Mouse (Mus musculus) hindbrain, embryonic 13.5 days (tissue): ENCODE results near the gene Gemin5. TPM values are rescaled to one million over a fixed set of nuclear protein-coding genes. Genes with fewer than 3 reads are reported as not detected.
"Not testable (repeated sequence)": the region's sequence is repeated elsewhere in the genome, so short reads cannot be mapped to it uniquely, and the experiment has no call there.

Source experiments
- ATAC-seq: fragments of 200-750 bp; cut with Nextera tagmentation; 2 replicates; pipeline ENCODE4 v1.8.0; 2017; ENCODE audit warnings: moderate TSS enrichment; ENCODE audit not compliant: low FRiP score
- H3K27ac ChIP-seq: fragments of 300-500 bp; sonication (generic); 2 replicates; pipeline ENCODE4 v1.5.1; 2015; ENCODE audit warnings: inconsistent platforms, mild to moderate bottlenecking, moderate library complexity
- H3K27me3 ChIP-seq: fragments of 300-500 bp; sonication (generic); 2 replicates; pipeline ENCODE4 v1.6.1; 2015; ENCODE audit warnings: mild to moderate bottlenecking, inconsistent platforms
- H3K36me3 ChIP-seq: fragments of 300-500 bp; sonication (generic); 2 replicates; pipeline ENCODE4 v1.6.1; 2015; ENCODE audit warnings: mild to moderate bottlenecking, inconsistent platforms
- H3K4me1 ChIP-seq: fragments of 300-500 bp; sonication (generic); replicated peaks from 2 replicates; pipeline ENCODE4 v1.6.1; 2015; ENCODE audit warnings: inconsistent platforms
- H3K4me2 ChIP-seq: fragments of 300-500 bp; sonication (generic); 2 replicates; pipeline ENCODE4 v1.6.1; 2015; ENCODE audit warnings: inconsistent platforms, mild to moderate bottlenecking, moderate library complexity
- H3K4me3 ChIP-seq: fragments of 300-500 bp; sonication (generic); 2 replicates; pipeline ENCODE4 v1.5.1; 2015; ENCODE audit warnings: mild to moderate bottlenecking, inconsistent platforms
- H3K9ac ChIP-seq: fragments of 300-500 bp; sonication (generic); 2 replicates; pipeline ENCODE4 v1.6.1; 2015; ENCODE audit warnings: mild to moderate bottlenecking, inconsistent platforms
- H3K9me3 ChIP-seq: fragments of 300-500 bp; sonication (generic); 2 replicates; pipeline ENCODE4 v1.6.1; 2016; ENCODE audit warnings: inconsistent platforms
- WGBS: fragments of 180-500 bp; shearing (Covaris S2); methylation state at CpG from one replicate; pipeline ENCODE4 v1.1.7; 2015; 5-methylcytosine and 5-hydroxymethylcytosine counted together
- polyA plus RNA-seq: library from polyadenylated mRNA; unstranded; fragments of >200 nt; fragmentation: Nextera tagmentation; extraction: Ambion mirVana; gene quantifications from 2 replicates; pipeline ENCODE4 v1.2.1, GENCODE M21; 2015

Gemin5 gene
- polyA plus RNA-seq, 1 experiment from 2014 or later, result 17.0 TPM

GRCm38 (mm10) chr11:58199229-58200037, 31.1 kb upstream of the Gemin5 start, which contains the start of the genes Igtp and Irgm2:
Gene Igtp, plus strand, starts transcription at chr11:58199556.
Gene Irgm2, plus strand, starts transcription at chr11:58199618.
- H3K4me2 ChIP-seq, result peak within 1 kb of the TSS; percentile 58
- peak within 1 kb of the TSS; percentile 42 for H3K4me3 ChIP-seq
- H3K27me3 ChIP-seq, H3K36me3 ChIP-seq, H3K27ac ChIP-seq, H3K4me1 ChIP-seq, H3K9me3 ChIP-seq, ATAC-seq: not testable (repeated sequence)
- H3K9ac ChIP-seq, result peak within 1 kb of the TSS; percentile 46; the same call in 1 of the 2 replicates
- WGBS, result 6% methylated on average over 14 of the region's 15 CpGs

- 89% methylated on average over 4 of the region's 4 CpGs for WGBS
- no peak overlapping the region for H3K27ac ChIP-seq
- ATAC-seq, result no peak
- H3K4me1 ChIP-seq, result peaks cover 4% of the 10 kb centered on the region; the same call in 1 of the 2 replicates
- H3K9me3 ChIP-seq, result no peaks in the 10 kb centered on the region
- H3K9ac ChIP-seq, result no peak overlapping the region
- no peaks in the 10 kb centered on the region for H3K27me3 ChIP-seq
- H3K4me3 ChIP-seq, result no peak overlapping the region
- peak overlapping the region; percentile 58 for H3K4me2 ChIP-seq
- H3K36me3 ChIP-seq, result no peaks in the 10 kb centered on the region
These were observed 30.3 kb upstream of the Gemin5 start for GRCm38 (mm10) chr11:58198663-58199062.

GRCm38 (mm10) chr11:58193860-58194520, 25.7 kb upstream of the Gemin5 start:
- H3K27ac ChIP-seq, result no peak overlapping the region
- no peaks in the 10 kb centered on the region for H3K27me3 ChIP-seq
- no peaks in the 10 kb centered on the region for H3K36me3 ChIP-seq
- H3K9ac ChIP-seq, result no peak overlapping the region
- H3K4me3 ChIP-seq, result no peak overlapping the region
- no peak for ATAC-seq
- 52% methylated on average over 4 of the region's 4 CpGs for WGBS
- H3K4me2 ChIP-seq, result no peak overlapping the region
- H3K4me1 ChIP-seq, result 0 out of 2 replicates have a peak, but pooled peaks cover under 1% of the 10 kb centered on the region
- H3K9me3 ChIP-seq, result no peaks in the 10 kb centered on the region

DNA sequence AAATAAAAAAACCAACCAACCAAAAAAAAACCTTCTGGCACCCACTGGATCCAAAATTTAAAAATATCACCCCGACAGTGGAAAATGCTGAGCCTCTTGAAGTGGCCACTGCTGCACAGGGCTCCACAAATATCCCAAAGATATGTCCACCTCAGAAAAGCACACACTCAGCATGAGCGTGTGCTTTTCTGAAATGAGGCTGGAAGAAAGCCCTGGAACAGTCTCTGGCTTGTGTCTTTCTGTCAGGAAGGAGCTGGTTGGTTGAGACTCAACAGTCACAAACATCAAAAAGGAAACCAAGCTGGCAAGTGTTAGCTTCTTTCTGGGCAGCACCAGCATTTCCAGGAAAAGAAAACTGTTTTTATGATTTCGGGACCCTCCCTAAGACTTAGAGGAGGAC, 25.0 kb upstream of the Gemin5 start:
- Histone ChIP-seq H3K27ac (no peak overlapping the region), H3K27me3 (no peaks in the 10 kb centered on the region), H3K4me3 (no peak overlapping the region), H3K4me1 (no peaks in the 10 kb centered on the region), H3K4me2 (no peak overlapping the region), H3K36me3 (no peaks in the 10 kb centered on the region), H3K9me3 (no peaks in the 10 kb centered on the region), H3K9ac (no peak overlapping the region)
- ATAC-seq, result no peak
- 85% methylated on average over 3 of the region's 3 CpGs for WGBS

DNA sequence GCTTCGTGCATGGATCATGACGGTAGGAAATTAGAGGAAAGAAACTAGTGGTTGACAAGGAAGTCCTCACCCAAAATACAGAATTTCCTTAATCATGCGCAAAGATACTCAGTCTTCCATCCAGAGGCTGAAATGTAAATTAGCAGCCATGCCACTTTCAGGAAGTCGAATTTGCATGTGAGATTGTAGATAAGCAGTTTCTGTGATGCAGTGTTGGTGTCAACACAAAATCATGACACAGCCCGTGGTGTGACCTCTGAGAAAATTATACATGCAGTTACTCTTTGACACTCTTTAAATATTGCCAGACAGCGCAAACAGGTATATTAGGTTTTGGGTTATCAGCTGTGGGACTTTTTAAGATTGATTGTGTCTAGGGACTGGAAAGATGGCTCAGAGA, 21.3 kb upstream of the Gemin5 start:
- WGBS, result 94% methylated on average over 6 of the region's 6 CpGs
- Histone ChIP-seq H3K9ac (no peak overlapping the region), H3K27me3 (no peaks in the 10 kb centered on the region), H3K4me3 (no peak overlapping the region), H3K4me2 (no peak overlapping the region), H3K27ac (no peak overlapping the region), H3K9me3 (no peaks in the 10 kb centered on the region), H3K36me3 (no peaks in the 10 kb centered on the region), H3K4me1 (no peaks in the 10 kb centered on the region)
- no peak for ATAC-seq

GRCm38 (mm10) chr11:58183579-58183978, 15.2 kb upstream of the Gemin5 start:
- Histone ChIP-seq H3K27me3 (no peaks in the 10 kb centered on the region), H3K4me1 (no peaks in the 10 kb centered on the region), H3K4me2 (no peak overlapping the region), H3K9me3 (no peaks in the 10 kb centered on the region), H3K9ac (no peak overlapping the region), H3K36me3 (peaks cover 17% of the 10 kb centered on the region), H3K4me3 (no peak overlapping the region), H3K27ac (no peak overlapping the region)
- WGBS, result 92% methylated on average over 3 of the region's 3 CpGs
- no peak for ATAC-seq

DNA sequence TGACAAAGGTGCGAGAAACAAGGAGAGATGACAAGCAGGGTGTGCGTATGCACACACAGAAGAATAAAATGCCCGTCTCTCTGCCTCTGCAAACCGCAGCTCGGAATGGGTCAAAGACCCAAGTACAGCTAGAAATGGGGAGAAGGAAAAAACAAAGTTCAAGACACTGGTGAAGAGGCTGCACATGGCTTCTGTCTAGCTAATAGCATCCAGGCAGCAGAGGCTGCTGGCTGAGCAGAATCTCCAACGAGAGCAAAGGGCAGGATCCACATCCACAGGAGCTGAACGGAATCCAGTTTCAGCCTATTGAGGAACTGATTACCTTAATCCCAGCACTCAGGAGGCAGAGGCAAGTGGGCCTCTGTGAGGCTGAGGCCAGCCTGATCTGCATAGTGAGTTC, 12.4 kb upstream of the Gemin5 start:
- Histone ChIP-seq H3K4me3 (no peak overlapping the region), H3K9ac (no peak overlapping the region), H3K36me3 (peaks cover 45% of the 10 kb centered on the region), H3K27ac (no peak overlapping the region), H3K4me2 (no peak overlapping the region), H3K9me3 (no peaks in the 10 kb centered on the region), H3K27me3 (no peaks in the 10 kb centered on the region), H3K4me1 (no peaks in the 10 kb centered on the region)
- WGBS, result 93% methylated on average over 7 of the region's 7 CpGs
- ATAC-seq, result no peak

DNA sequence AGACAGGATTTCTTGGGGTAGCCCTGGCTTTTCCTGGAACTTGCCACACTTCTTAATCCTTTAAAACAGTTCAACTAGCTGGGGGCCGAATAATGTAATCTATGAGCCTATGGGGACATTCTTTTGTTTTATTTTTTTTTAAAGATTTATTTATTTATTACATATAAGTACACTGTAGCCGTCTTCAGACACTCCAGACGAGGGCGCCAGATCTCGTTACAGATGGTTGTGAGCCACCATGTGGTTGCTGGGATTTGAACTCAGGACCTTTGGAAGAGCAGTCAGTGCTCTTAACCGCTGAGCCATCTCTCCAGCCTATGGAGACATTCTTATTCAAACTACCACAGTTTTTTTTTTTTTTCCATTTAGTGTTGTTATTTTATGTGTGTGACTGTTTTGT, 11.6 kb upstream of the Gemin5 start:
- not testable (repeated sequence) for H3K27ac ChIP-seq, H3K9me3 ChIP-seq, H3K4me2 ChIP-seq, H3K27me3 ChIP-seq, H3K4me3 ChIP-seq, H3K9ac ChIP-seq, ATAC-seq, H3K4me1 ChIP-seq
- 94% methylated on average over 6 of the region's 6 CpGs for WGBS
- peaks cover 53% of the 10 kb centered on the region for H3K36me3 ChIP-seq

DNA sequence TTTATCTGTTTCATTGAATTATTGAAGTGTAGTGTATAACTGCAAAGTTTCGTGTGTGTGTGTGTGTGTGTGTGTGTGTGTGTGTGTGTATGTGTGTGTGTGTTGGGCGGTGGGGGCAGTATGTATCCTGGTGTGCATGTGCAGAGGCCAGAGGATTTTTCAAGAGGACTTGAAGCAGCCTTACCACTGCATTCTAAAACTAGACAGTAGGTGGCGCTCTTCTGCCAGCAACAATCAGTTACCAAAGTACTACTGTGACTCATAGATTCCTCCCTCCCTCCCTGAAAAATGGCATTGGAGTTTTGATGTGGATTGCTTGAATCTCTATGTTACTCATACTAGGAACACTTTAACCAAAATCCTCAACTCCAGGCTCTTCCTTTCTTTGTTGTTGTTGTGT, 11.2 kb upstream of the Gemin5 start:
- H3K4me2 ChIP-seq, result no peak overlapping the region
- no peaks in the 10 kb centered on the region for H3K27me3 ChIP-seq
- no peaks in the 10 kb centered on the region for H3K4me1 ChIP-seq
- WGBS, result 23% methylated on average over 3 of the region's 3 CpGs
- no peak for ATAC-seq
- H3K27ac ChIP-seq, result no peak overlapping the region
- no peak overlapping the region for H3K9ac ChIP-seq
- no peaks in the 10 kb centered on the region for H3K9me3 ChIP-seq
- peaks cover 56% of the 10 kb centered on the region for H3K36me3 ChIP-seq
- H3K4me3 ChIP-seq, result no peak overlapping the region

DNA sequence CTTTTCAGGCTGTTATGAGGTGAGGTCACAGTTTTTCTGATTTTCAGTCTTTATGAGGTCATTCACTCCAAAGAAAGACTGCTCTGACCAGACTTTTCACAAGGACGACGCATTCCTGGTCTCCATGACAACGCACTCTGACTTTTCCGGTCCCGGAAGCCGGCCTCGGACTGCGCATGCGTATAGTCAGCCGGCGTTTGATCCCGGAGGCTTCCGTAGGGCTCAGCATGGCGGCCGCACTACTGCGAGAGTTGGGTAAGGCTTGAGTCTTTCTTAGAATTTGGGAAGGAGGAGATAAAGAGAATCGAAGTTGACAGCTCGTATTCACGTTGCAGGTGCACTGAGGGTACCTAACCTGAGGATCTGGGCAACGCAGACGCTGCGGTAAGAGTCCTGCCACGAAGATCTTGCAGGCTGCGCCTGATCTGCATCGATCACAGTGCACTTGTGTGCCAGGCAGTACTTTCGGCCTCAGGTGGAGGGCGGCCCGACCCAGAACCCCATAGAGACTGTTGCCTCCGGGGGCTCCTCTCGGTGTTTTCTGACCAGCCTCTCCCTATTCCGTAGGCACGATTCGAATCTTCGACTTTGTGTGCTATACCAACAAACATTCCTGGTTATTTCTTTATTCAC, 3.2 kb upstream of the Gemin5 start, which contains the start of gene Mrpl22:
TSS of gene Mrpl22 (plus strand) at position 203 of the 633 bp plus-strand sequence.
- ATAC-seq, result peak; percentile 81
- Histone ChIP-seq H3K27ac (peak within 1 kb of the TSS; percentile 78), H3K4me1 (peaks cover 26% of the 10 kb centered on the region), H3K9ac (peak within 1 kb of the TSS; percentile 82), H3K4me2 (peak within 1 kb of the TSS; percentile 86), H3K9me3 (no peaks in the 10 kb centered on the region), H3K4me3 (peak within 1 kb of the TSS; percentile 79), H3K27me3 (no peaks in the 10 kb centered on the region), H3K36me3 (peaks cover 34% of the 10 kb centered on the region)
- 1% methylated on average over 34 of the region's 34 CpGs for WGBS

GRCm38 (mm10) chr11:58169666-58170065, 1.3 kb upstream of the Gemin5 start:
- H3K36me3 ChIP-seq, result peaks cover 35% of the 10 kb centered on the region
- peaks cover 26% of the 10 kb centered on the region for H3K4me1 ChIP-seq
- H3K4me3 ChIP-seq, result no peak overlapping the region
- H3K4me2 ChIP-seq, result no peak overlapping the region
- no peak overlapping the region for H3K9ac ChIP-seq
- no peak for ATAC-seq
- no peaks in the 10 kb centered on the region for H3K27me3 ChIP-seq
- H3K27ac ChIP-seq, result no peak overlapping the region
- WGBS, result 86% methylated on average over 4 of the region's 4 CpGs
- H3K9me3 ChIP-seq, result no peaks in the 10 kb centered on the region; the same call in 1 of the 2 replicates

DNA sequence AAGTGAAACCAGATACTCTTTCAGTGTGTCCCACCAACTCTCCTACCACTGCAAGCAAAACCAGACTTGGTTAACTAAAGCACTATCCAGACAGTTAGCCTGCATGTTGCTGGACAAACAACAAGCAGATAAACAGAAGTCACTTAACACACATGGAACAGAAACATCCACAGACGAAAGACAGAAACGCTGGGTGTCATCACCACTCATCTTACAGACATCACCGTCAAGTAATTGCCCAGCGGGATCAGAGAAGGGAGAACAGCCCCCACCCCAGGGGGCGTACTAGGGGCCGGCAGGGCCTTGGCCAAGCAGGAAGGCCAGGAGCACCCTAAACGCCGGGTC, 545 bp downstream of the Gemin5 start:
- H3K4me3 ChIP-seq, result peak overlapping the region; percentile 77
- H3K9ac ChIP-seq, result peak overlapping the region; percentile 83
- peaks cover 22% of the 10 kb centered on the region for H3K4me1 ChIP-seq
- H3K36me3 ChIP-seq, result peaks cover 37% of the 10 kb centered on the region
- H3K27me3 ChIP-seq, result no peaks in the 10 kb centered on the region
- no peak for ATAC-seq
- H3K4me2 ChIP-seq, result peak overlapping the region; percentile 72
- H3K27ac ChIP-seq, result peak overlapping the region; percentile 71
- H3K9me3 ChIP-seq, result no peaks in the 10 kb centered on the region; the same call in 1 of the 2 replicates
- under 1% methylated on average over 8 of the region's 8 CpGs for WGBS
